Mouse (Mus musculus) cerebellum, adult 2 months (tissue): ENCODE measurements around the gene Immp2l.

ENCODE experiments used
- CTCF ChIP-seq: fragments of 200-500 bp; IDR thresholded peaks from 2 replicates; pipeline ENCODE4 v1.5.1; 2011; ENCODE audit warnings: low read depth, mild to moderate bottlenecking, control low read depth, low read length, moderate library complexity, borderline replicate concordance; ENCODE audit not compliant: insufficient read depth
- POLR2A ChIP-seq: fragments of 200-500 bp; IDR thresholded peaks from 2 replicates; pipeline ENCODE4 v1.6.1; 2011; ENCODE audit warnings: low read length, control low read depth, borderline replicate concordance; ENCODE audit not compliant: insufficient read depth

GRCm38 (mm10) chr12:41090771-41091170 is 66.9 kb downstream of the Immp2l start:
- TF ChIP-seq CTCF (no peak), POLR2A (no peak)
